Mouse (Mus musculus) heart, embryonic 14.5 days (tissue): Measurements from ENCODE around the gene Pknox2. TPM values are rescaled to one million over a fixed set of nuclear protein-coding genes. Genes with fewer than 3 reads are reported as not detected.

Experiments
- ATAC-seq: fragments of 200-750 bp; cut with Nextera tagmentation; 2 replicates; pipeline ENCODE4 v1.8.0; 2017; ENCODE audit warnings: low read depth, moderate TSS enrichment; ENCODE audit not compliant: insufficient number of reproducible peaks, insufficient read depth, low FRiP score
- H3K27ac ChIP-seq, 2 experiments: fragments of 200-500 bp in 1 of 2; fragments of 300-500 bp in 1 of 2; sonication (generic) in 1 of 2; replicated peaks in 1 of 2; 2 replicates each; pipeline ENCODE4 v1.5.1; 2012 to 2014; ENCODE audit warnings: low read depth in 2 of 2, low read length in 2 of 2, control low read depth in 1 of 2, mild to moderate bottlenecking in 1 of 2, mixed read lengths in 1 of 2; ENCODE audit not compliant: control insufficient read depth in 1 of 2, insufficient read depth in 1 of 2
- H3K27me3 ChIP-seq: fragments of 300-500 bp; sonication (generic); 2 replicates; pipeline ENCODE4 v1.6.1; 2014; ENCODE audit warnings: mild to moderate bottlenecking, low read length, control low read depth; ENCODE audit not compliant: control insufficient read depth, insufficient read depth
- H3K36me3 ChIP-seq: fragments of 300-500 bp; sonication (generic); 2 replicates; pipeline ENCODE4 v1.6.1; 2014; ENCODE audit warnings: mild to moderate bottlenecking, control low read depth, low read length, mixed read lengths; ENCODE audit not compliant: control insufficient read depth, insufficient read depth
- H3K4me1 ChIP-seq, 2 experiments: fragments of 200-500 bp in 1 of 2; fragments of 300-500 bp in 1 of 2; sonication (generic) in 1 of 2; 2 replicates each; pipeline ENCODE4 v1.6.1; 2012 to 2014; ENCODE audit warnings: low read length in 2 of 2, control low read depth in 1 of 2, mixed read lengths in 1 of 2; ENCODE audit not compliant: control insufficient read depth in 2 of 2, insufficient read depth in 2 of 2
- H3K4me2 ChIP-seq: fragments of 300-500 bp; sonication (generic); 2 replicates; pipeline ENCODE4 v1.6.1; 2014; ENCODE audit warnings: mild to moderate bottlenecking, low read length
- H3K4me3 ChIP-seq, 2 experiments: fragments of 200-500 bp in 1 of 2; fragments of 300-500 bp in 1 of 2; sonication (generic) in 1 of 2; 2 replicates each; pipeline ENCODE4 v1.5.1; 2012 to 2014; ENCODE audit warnings: low read length in 2 of 2, mild to moderate bottlenecking in 2 of 2, control low read depth in 1 of 2, low read depth in 1 of 2, moderate library complexity in 1 of 2; ENCODE audit not compliant: control insufficient read depth in 1 of 2, insufficient read depth in 1 of 2
- H3K9ac ChIP-seq: fragments of 300-500 bp; sonication (generic); 2 replicates; pipeline ENCODE4 v1.6.1; 2014; ENCODE audit warnings: mild to moderate bottlenecking, low read length
- H3K9me3 ChIP-seq: fragments of 300-500 bp; sonication (generic); 2 replicates; pipeline ENCODE4 v1.6.1; 2016; ENCODE audit warnings: low read length, control low read depth; ENCODE audit not compliant: control insufficient read depth
- WGBS: fragments of 180-500 bp; shearing (Covaris S2); extraction: QIAGEN DNeasy Blood & Tissue Kit; methylation state at CpG from one replicate; pipeline ENCODE4 v1.1.7; 2014; 5-methylcytosine and 5-hydroxymethylcytosine counted together
- polyA plus RNA-seq: library from polyadenylated mRNA; unstranded; fragments of >200 nt; fragmentation: Nextera tagmentation; extraction: Ambion mirVana; gene quantifications from 2 replicates; pipeline ENCODE4 v1.2.1, GENCODE M21; 2014

Pknox2 gene
- polyA plus RNA-seq, 1 experiment from 2014 or later: 3.6 TPM

DNA sequence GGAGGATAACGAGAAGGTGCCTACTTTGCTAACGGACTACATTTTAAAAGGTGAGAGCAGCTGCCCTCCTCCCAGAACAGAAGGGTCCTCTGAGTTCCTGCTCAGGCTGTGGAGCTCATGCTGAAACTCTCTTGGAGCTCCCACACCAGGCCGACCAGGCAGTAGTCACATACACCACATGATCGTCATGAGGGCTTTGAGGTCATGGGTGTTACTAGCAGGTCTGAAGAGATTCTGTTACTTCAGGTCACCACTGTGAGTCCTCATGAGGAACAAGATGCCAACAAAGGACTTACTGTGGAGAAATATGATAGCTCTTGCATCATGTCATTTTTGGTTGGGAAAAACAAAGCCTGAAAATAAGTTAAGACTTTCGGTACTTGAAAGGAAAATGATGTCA, 270.9 kb downstream of the Pknox2 start:
- Histone ChIP-seq H3K27ac (no peak overlapping the region), H3K27me3 (no peaks in the 10 kb centered on the region), H3K4me3 (no peak overlapping the region), H3K9me3 (no peaks in the 10 kb centered on the region), H3K4me2 (no peak overlapping the region), H3K36me3 (no peaks in the 10 kb centered on the region), H3K9ac (no peak overlapping the region), H3K4me1 (peaks cover 2 to 10% of the 10 kb centered on the region in 2 experiments; a peak in 2 of 4 replicates)
- 81% methylated on average over 5 of the region's 5 CpGs for WGBS
- no peak for ATAC-seq

DNA sequence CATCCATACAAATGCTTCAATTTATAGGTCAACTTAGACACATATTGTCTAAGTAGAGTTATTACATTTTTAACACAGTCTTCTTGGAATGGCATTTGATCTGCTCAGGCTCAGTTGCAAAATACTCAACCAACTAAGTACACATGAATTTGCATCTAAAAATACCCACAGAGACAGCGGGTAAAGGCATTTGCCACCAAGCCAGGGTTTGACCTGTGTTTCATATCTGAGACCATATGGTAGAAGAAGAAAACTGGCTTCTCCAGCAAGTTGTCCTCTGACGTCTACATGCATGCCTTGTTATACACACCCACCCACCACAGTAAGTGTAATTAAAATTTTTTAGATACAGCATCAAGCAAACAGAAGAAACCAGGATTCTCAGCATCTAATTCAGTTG, 273.4 kb downstream of the Pknox2 start:
- Histone ChIP-seq H3K27me3 (no peaks in the 10 kb centered on the region), H3K9me3 (no peaks in the 10 kb centered on the region), H3K4me3 (no peak overlapping the region), H3K4me2 (no peak overlapping the region), H3K36me3 (no peaks in the 10 kb centered on the region), H3K27ac (no peak overlapping the region), H3K9ac (no peak overlapping the region), H3K4me1 (peaks cover 0 to 5% of the 10 kb centered on the region in 2 experiments; a peak in 1 of 4 replicates)
- ATAC-seq: no peak
- WGBS: 48% methylated on average over 2 of the region's 2 CpGs

- H3K4me2 ChIP-seq: no peak overlapping the region
- no peak overlapping the region for H3K9ac ChIP-seq
- no peak overlapping the region for H3K4me3 ChIP-seq
- no peaks in the 10 kb centered on the region for H3K27me3 ChIP-seq
- peaks cover 0 to 5% of the 10 kb centered on the region in 2 experiments; a peak in 1 of 4 replicates for H3K4me1 ChIP-seq
- ATAC-seq: no peak
- H3K27ac ChIP-seq: no peak overlapping the region
- no peaks in the 10 kb centered on the region for H3K9me3 ChIP-seq
- WGBS: 40% methylated on average over 1 of the region's 1 CpGs
- no peaks in the 10 kb centered on the region for H3K36me3 ChIP-seq
Observed at GRCm38 (mm10) chr9:36870263-36870662, 276.9 kb downstream of the Pknox2 start.

- no peak for ATAC-seq
- Histone ChIP-seq H3K36me3 (no peaks in the 10 kb centered on the region), H3K9ac (no peak overlapping the region), H3K27me3 (no peaks in the 10 kb centered on the region), H3K9me3 (no peaks in the 10 kb centered on the region), H3K27ac (no peak overlapping the region), H3K4me1 (peaks cover 0 to 2% of the 10 kb centered on the region in 2 experiments; a peak in 1 of 4 replicates), H3K4me2 (no peak overlapping the region), H3K4me3 (no peak overlapping the region)
- 76% methylated on average over 6 of the region's 6 CpGs for WGBS
Observed at GRCm38 (mm10) chr9:36868662-36869061, 278.5 kb downstream of the Pknox2 start.

DNA sequence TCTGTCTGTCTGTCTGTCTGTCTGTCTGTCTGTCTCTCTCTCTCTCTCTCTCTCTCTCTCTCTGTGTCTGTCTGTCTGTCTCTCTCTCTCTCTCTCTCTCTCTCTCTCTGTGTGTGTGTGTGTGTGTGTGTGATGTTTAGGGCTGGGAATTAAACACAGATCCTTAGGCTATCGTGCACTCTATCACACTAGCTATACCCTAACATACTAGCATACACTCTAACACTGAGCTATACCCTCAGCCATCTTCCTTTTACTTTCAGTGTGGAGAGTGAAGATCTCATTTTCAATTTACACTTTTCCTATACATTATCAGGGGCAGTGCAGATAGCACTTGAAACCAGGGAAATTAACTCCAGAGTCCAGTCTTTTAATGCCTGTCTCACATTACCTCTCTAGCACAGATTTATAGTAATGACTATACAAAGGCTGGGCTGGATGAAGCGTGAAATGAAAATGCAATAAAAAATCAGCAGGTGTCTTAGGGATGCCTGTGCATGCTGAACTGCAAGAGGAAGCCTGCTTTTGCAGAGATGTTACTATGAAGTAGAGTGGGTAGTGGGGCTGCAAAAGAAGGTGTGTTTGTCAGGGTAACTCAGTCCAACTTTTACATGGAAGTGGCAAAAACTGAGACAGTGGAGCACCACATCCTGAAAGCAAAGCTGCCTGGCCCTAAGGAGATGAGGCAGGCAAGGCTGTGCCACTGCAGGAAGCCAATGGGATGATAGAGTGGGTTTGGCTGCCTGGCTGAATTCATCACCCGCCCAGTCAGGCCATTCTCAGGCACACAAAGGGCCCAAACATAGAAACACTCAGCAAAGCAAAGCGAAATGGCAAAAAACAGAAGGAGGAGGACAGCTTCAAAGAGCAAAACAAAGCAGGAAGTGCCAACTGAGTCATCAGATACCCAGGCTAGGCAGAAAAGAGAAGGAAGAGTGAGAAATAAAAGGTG, 282.1 kb downstream of the Pknox2 start:
- no peak overlapping the region for H3K27ac ChIP-seq
- ATAC-seq: no peak
- no peaks in the 10 kb centered on the region for H3K4me1 ChIP-seq
- no peak overlapping the region for H3K9ac ChIP-seq
- H3K9me3 ChIP-seq: no peaks in the 10 kb centered on the region
- no peaks in the 10 kb centered on the region for H3K36me3 ChIP-seq
- H3K27me3 ChIP-seq: no peaks in the 10 kb centered on the region
- H3K4me3 ChIP-seq: no peak overlapping the region
- 49% methylated on average over 4 of the region's 4 CpGs for WGBS
- no peak overlapping the region for H3K4me2 ChIP-seq

- H3K4me3 ChIP-seq: no peak overlapping the region
- no peak for ATAC-seq
Observed at GRCm38 (mm10) chr9:36863694-36864093, 283.5 kb downstream of the Pknox2 start.

DNA sequence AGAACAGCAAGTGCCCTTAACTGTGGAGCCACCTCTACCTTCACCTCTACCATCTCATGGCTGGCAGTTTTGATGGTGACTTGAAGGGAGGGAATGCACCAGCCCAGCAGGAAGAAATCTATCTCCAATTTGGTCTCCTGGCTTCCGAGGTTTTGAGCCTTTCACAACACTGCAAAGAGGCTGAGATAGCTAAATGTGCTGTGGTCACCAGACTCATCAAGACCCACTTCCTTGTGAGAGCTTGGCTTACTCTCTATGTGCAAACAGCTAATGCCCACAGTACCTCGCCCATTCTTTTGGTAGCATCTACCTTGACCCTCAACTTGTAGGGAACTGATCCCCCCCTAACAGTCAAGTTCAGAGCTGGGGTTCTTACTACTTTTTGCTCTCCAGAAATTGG, 284.6 kb downstream of the Pknox2 start:
- ATAC-seq: no peak
- Histone ChIP-seq H3K27me3 (no peaks in the 10 kb centered on the region), H3K9ac (no peak overlapping the region), H3K4me3 (no peak overlapping the region), H3K4me2 (no peak overlapping the region), H3K36me3 (no peaks in the 10 kb centered on the region), H3K4me1 (no peaks in the 10 kb centered on the region), H3K27ac (no peak overlapping the region), H3K9me3 (no peaks in the 10 kb centered on the region)
- WGBS: 70% methylated on average over 2 of the region's 2 CpGs

More at GRCm38 (mm10) chr9:36863694-36864093, 283.5 kb downstream of the Pknox2 start:
- H3K4me1 ChIP-seq: no peaks in the 10 kb centered on the region
- H3K4me2 ChIP-seq: no peak overlapping the region
- no peaks in the 10 kb centered on the region for H3K27me3 ChIP-seq
- H3K27ac ChIP-seq: no peak overlapping the region
- WGBS: 60% methylated on average over 3 of the region's 3 CpGs
- no peaks in the 10 kb centered on the region for H3K9me3 ChIP-seq
- H3K9ac ChIP-seq: no peak overlapping the region
- no peaks in the 10 kb centered on the region for H3K36me3 ChIP-seq
